Mouse (Mus musculus) gastrocnemius, postnatal 10 days (tissue): ENCODE measurements at regions not wholly inside any gene's neighbourhood (a gene's known extent, or its start where the extent isn't known, plus 50 kb on each side); places are given as distances from the start of the nearest gene placed in this dataset.

Experiments
- DNase-seq: peaks from one replicate; pipeline ENCODE4 v3.0.0; 2021; ENCODE audit warnings: mixed read lengths

DNA sequence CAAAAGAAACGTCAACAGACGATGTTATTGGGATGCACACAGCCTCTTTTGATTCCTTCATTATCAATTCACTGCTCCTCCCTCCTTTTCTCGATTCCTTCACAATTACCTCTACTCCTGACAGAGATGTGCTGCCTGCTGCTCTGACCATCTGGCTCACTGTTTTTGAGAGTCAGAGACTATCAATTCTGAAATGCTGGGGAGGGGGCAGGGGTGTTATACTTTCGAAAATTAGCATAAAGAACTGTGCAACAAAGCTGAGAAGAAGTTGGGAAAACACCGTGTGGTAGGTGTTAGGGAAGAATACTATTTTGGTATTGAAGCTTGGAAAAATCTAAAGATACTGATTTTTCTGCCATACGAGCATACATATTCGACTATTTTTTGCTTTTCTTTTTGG lies 96.4 kb downstream of the Nedd1 start:
- no peak for DNase-seq

DNA sequence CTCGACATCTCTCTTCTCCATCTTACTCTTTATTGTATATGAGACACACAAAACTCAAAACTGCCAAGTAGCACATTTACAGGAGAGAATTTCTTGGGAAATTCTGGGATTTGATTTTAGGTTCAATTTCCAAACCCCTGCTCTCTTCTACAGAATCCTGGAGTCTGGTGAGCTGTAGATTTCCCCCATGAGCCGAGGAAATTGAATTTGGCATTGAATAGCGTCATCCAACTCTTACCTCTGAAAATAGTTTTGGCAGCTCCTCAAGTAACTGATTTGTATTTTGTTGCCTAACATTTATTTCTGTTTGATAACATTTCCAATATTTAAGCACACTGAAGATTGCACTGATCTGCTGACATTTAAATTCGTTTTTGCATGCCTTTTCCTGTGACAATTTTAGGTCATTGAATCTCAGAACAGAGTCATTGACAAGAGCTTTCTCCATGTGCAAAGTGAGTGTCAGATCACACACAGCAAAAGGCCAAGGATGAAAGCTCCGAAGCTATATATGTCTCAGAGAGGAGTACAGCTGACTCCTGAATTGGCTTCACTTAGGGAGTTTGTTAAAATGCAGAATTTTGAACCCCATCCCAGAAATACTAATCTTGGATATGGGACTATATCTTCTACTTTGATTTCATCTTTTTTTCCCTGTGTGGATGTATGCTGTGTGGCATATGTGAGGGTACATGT lies 106.4 kb downstream of the Nedd1 start:
- DNase-seq: no peak

DNA sequence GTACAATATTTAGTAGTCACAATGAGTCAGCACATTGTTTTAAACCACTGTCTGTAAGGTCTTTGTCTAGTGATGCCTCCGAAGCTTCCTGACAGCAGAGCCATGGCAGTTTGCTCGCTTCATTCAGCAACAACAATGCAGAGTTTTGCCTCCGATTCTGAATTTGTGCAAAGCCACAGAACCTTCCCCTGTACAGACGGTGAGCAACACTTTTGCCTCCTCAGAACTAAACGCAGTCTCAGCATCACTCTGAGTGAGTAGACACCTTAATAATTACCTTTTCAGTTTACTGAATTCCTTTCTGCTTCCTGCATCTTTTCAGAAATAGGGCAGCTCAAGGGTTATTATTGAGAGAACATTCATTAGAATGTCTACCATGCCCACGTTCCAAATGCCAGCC lies 107.9 kb downstream of the Nedd1 start:
- DNase-seq: no peak

DNA sequence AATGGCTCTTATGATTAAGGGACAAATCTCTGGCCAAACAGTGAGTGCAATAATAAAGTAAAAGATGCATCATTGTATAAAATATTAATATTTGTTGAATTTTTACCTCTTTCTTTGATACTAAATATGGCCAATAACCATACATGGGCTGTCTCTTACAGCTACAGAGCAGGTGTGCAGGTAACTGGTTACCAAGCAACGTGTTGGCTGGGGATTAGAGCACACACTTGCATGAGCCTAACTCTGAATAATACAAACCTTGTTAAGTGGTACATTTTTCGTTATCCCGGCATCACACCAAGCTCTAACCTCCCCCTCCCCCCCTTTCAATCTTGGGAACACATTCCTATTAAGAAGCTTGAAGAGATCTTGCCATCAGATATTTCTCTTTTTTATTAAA lies 111.2 kb downstream of the Nedd1 start:
- no peak for DNase-seq

DNA sequence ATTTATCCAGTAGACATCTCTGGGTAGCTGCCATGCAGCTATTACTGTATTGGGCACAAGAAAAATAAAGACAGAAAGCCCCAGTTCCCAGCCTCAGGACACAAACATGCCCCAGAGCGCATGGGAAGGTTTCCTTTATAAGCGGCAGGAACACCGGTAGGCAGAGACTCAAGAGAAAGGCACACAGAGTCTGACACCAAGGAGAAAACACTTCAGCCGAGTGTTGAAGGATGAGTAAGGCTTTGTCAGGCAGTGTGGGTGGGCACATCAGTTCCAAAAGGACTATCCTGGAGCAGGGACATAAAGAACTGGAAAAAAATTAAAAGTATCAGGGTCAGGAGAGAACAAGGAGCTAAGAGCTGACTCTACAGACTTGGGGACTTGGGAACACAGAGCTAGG lies 115.5 kb downstream of the Nedd1 start:
- DNase-seq: no peak

DNA sequence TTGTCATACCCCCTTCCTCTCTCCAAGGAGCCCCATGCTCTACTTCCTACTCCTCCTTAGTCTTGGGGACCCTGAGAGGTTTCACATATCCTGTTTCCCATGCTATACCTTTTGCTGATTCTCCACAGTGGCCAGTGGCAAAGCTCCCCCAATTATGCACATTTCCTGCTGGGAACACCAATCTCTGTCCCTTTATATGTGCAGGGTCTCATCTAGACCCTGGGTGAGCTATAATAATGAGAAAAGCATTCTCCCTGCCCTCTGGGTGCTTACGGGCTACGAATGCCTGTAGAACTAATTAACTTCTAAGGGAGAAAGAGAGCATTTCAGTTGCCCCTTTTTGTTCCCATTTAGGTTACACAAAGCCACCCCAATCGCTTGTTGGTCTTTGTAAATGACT lies 116.6 kb downstream of the Nedd1 start:
- no peak for DNase-seq

DNA sequence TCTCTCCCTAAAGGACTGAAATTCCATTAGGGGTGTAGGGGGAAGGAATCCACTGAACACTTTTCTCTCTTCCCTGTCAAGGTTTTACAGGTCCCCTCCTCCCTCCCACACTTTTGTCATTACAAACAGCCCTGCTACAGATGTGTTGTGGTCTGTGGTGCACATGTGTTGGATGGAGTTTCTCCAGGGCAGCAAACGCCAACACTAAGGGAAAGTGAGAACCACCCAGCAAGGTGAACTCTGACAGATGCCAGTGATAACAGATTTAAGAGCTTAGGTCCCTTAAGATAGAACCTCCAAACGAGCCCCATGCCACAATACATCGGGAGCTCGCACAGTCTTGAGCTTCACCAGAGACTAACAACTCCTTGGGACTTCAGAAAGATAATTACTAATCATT lies 122.1 kb downstream of the Nedd1 start:
- DNase-seq: no peak

DNA sequence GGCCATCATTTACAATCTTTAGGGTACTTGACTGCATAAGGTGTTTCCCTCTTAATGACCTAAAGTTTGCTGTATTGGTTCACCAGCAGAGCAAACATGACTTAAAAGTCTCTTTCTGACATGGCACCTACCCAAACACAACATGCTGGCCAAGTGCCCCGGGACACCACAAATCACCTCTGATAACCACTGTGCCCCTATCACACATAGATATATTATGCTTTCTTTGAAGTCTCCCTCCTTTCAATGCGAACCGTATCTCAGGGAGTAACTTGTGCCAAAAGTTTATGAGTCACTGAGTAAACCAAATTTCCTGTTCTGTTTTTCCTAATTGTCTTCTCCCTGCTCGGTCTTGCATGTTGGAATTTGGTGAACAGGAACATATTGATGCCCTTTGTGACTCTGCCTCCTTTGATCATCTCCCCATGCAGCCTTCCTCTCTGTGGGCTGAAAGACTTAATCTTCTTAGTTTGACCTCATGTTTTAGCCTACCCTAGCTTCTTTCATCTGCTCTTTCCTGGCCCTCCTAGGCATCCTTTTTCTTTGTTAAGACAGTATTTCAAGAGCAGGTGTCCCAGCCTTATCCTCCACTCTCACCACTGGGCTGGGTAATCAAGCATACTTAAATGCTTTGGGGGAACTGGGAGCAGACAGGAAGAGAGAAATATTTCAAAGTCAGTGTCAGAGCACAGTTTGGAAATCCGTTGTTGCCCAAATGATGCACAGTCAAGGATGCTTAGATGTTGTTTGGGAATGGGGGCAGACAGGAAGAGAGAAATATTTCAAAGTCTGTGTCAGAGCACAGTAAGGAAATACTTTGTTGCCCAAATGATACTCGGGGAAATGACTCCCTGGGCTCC lies 126.5 kb downstream of the Nedd1 start:
- DNase-seq: no peak

DNA sequence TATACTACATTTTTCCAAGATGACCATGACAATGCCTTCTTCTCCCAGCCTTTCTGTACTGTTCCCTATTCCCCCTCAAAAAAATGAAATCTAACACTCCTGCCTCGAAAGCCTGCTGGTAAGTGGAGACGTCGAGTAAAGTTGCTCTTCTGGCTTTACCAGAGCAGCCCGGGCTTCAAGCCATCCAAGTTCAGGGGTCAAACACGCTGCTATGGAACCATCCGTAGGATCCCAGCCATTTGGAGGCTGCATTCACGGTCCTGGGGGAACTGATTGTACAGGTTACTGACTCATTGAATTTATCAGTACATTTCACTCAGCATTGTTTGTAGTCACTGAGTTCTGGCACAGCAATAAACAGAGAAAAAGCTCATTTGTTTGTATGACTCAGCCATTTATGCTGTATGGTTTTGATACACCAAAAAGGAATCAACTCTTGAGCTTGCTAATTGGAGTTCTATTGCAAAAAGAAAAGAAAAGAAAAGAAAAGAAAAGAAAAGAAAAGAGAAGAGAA lies 128.2 kb downstream of the Nedd1 start:
- no peak for DNase-seq

DNA sequence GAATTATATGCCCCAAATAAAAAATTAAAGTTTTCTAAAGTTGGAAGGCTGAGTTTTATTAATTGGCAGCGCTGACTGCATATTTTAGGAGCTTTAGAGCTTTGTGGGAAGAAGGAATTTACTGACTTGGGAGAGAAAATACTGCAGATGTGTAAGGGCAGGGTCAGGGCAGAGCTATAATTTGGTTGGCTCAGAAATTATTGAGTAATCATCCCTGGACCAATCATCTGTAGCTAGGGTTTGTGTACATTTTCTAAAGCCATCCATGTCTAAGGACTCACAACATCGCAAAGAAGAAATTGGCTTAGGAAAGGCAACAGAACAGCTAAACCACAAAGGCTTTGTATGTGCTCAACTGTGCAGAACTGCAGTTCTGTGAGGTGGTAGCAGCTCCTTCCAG lies 143.3 kb downstream of the Nedd1 start:
- DNase-seq: no peak

DNA sequence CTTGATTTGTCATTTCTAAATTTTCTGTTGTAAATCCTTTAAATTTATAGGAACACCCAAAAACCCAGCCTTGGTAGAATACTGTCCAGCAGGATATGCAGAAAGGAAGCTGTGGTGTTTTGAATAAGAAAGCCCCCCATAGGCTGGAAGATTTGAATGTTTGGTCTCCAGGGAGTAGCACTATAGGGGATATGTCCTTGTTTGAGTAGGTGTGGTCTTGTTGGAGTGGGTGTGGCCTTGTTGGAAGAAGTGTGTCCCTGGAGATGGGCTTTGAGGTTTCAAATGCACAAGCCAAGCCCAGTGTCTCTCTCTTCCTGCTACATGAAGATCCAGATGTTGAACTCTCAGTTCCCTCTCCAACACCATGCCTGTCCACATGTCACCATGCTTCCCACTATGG lies 151.7 kb downstream of the Nedd1 start:
- no peak for DNase-seq

DNA sequence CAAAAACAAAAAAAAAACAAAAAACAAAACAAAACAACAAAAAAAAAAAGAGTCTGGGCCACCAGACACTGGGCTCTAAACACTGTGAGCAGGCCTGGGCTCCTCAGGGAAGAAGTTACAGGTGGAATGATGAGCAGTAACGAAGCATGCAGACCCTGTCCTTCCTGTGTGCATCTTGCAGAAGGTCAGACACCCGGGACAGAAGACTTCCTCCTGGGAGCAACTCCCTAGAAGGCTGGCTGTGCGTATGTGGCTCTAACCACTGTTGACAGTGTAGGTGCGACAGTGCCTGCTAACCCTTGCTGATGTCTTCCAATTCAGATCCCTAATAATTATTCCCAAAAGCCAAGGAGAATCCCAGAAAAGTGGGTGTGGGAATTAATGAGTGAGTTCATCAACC lies 164.8 kb downstream of the Nedd1 start:
- DNase-seq: no peak

DNA sequence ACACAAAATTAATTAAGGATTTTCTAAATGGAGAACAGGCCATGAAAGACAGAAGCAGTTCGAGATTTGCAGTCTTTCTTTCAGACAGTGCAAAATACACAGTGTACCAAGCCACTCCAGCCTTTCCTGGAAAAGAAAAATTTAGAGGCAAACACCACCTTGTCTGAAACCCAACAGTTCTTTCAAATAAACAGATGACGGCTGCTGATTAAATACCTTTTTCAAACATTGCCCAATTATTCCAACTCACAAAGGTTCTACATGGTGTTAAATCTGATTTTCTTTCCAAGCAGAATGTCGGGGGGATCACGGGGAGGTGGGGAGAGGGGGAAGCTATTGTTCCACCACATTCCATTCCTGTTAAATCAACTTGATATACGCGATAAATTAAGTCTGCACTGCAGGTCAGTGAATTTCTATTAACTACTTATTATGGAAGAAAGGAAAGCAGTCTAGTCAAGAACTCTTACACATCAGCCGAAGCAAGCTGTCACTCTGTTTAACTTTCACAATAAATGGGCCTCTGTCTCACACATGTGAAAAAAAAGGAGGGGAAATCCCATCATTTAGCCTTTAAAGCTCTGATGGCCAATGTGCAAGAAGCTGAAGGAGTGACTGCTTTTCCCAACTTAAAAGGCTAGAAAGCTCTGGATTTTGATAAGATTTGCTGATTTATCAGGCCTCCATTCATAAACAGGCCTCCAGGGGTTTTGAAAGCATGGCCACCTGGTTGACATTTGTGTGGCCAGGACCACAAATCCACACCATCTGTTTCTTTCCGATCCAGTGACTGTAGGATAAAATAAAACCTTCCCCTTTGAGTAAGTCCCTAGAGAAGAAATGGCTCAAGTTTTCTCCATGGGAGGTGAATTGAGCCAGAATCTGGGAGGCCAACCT lies 165.4 kb downstream of the Nedd1 start:
- DNase-seq: no peak

DNA sequence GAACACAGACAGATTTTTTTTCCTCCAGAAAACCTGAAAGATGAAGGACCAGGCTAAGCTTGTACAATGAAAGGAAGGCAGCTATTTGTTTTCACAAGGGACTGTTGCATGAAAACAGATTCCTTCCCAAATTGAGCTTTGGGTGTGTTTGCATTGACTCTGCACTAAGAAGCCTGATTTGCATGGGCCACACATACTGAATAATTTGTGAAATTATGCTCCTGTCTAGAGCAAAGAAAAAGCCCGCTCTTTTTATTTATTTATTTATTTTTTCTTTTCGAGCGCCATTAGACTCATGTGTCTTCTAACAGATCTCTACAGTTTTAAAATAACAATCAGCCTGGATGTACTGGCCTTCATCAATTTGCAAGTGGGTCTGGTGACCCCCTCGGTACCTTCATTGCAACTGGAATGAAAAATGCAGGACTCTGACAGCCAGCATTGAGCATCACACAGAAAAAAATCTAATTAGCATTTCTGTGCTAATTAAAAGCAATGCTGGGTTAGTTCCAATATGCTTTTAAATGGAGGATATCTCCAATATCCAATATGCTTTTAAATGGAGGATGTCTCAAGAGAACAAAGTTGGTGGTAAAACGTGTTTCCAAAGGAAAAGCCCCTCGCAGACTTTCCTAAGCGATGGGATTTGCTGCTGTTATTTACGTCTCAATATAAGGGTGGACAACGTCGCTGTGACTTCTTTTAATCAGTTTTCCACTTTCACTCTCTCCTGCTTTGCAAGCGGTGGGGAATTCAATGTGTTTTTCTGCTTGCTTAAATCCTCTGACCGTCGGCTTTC lies 166.3 kb downstream of the Nedd1 start:
- no peak for DNase-seq

DNA sequence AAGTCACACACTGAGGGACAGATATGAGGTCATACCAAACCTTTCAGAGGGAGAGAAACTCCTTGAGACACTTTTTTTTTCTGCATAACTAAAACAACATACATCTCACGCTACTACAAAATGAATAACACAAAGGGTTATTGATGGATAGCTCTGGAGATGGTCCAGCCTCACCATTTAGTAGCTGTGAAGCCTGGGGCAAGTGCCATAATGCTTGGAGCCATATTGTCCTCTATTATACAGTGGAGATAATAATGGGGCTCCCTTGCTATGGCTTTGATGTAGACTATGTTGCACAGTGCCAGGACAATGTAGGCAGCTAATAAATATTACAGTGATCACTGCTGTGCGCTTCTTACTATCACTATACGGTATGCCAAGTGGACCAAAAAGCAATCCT lies 168.3 kb downstream of the Nedd1 start:
- DNase-seq: no peak

DNA sequence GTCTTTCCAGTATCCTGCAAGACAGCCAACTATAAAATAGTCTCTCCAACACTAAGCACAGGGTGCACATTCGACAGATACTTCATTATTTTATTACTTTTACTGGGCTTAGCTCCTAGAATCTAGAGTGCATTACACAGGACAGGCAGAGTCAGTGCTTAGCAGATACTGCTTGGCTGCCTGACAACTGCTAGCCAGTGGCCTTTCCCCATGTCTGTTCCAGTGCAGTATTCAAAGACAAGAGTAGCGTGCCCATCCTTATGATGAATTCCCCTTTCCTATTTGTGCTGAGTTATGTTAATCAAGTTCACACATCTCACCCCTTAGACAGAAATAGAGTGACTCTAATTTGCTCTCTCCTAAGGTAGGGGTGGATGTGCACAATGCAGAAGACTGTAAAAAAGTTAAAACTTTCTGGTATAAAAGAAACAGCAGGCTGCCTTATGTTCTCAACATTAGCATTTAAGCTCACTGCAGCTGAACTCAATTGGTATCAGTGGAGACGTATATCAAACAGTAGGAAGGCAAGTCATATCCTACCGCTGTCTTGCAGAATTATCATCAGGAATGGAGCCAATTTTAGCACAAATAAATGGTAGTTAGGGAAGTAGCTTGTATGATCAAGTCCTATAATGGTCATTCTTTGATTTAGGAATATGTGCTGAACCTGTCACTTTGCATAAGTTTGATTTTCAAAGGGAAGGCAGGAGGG lies 173.2 kb downstream of the Nedd1 start:
- DNase-seq: no peak

DNA sequence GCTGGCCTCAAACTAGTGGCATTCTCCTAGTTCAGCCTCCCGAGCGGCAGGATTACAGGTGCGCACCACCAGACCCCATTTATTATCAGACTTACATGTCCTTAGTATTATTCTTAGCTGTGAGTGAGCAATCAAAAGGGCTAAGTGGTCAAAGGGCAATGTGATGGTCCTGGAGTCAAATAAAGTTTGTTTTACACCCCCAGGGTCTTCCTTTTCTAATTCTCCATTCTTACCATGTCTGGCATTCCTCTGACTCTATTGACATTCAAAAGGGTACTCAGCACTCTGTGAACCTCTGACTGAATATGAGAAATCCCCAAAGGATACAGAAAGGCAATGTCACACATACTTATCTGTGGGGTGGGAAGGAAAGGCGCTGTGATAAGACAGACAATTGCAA lies 183.8 kb downstream of the Nedd1 start:
- no peak for DNase-seq

DNA sequence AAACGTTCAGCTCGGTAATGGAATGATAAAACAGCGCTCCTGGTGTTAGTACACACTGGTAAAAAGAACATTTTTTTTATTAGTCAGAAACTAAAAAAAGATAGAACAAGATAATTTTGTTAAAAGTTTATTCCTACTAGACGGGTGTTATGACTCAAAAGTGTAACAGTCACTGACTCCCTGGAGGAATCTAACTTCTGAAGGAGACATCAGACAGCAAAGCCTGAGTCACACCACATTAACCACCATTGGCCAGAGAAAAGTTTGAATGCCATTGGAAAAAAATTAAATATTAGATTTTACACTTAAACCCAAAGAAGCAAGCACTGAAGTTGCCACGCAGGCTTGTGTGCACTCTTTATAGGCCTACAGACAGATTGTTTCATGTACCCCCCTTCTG lies 205.3 kb downstream of the Nedd1 start:
- no peak for DNase-seq

DNA sequence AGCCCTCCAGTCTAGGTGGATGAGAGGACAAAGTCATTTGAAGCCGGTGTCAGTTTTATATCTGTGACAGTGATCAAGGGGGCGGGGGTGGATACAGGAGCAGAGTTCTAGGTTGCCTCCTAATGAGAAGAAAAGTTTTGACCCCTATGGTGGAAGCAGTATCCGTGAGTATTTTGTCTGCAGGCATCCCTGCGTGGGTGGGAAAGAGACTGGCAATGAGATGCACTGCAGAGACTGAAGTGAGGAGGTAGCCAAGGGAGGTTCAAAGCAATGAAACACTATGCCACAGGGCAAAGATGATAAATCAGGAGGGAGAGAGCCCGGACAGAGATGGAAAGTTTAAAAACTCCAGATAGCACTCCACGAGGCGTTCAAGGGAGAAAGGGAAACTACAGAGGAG lies 210.5 kb downstream of the Nedd1 start:
- no peak for DNase-seq

DNA sequence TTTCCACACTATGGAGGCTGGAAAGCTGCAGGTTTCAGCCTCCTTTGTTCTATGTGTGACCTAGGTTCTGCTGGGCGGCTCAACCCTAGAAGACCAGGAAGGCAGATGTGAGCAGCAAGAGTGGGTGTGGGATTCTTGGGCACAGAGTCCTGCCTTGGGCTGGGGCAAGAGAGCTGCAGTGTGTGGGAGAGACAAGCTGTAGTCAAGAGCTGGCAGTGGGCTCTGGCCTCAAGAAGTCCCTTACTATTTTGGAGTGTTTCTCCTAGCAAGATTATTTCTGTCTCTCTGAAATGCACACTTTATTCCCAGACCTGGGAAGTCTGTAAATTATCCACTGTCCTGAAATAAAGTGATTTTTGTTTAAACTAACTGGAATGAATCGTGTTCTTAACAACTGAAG lies 211.5 kb downstream of the Nedd1 start:
- no peak for DNase-seq

DNA sequence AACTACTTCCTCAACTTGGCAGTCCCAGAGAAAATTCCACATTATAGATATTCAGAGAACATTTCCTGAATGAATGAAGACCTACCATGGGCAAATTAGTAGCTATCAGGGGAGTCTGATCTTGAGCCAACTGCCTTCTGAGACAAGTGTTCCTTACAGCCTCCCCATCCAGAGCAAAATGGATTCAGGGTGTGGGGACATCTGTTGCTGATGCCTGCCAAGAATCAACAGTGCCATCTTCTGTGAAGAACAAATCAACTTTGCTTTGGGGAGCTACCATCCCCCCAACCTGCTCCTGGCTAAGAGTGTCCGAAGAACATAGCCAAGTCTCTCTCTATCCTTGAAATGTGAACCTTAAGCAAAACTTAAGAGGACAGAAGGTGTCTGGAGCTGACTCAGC lies 217.9 kb downstream of the Nedd1 start:
- DNase-seq: no peak
